Mouse (Mus musculus) liver, embryonic 11.5 days (tissue): Measurements from ENCODE around the gene Hist1h3e. TPM values are rescaled to one million over a fixed set of nuclear protein-coding genes. Genes with fewer than 3 reads are reported as not detected.
"Not testable (repeated sequence)": the region's sequence is repeated elsewhere in the genome, so short reads cannot be mapped to it uniquely, and the experiment has no call there.

Experiments
- ATAC-seq: fragments of 200-750 bp; cut with Nextera tagmentation; replicated peaks from 2 replicates; pipeline ENCODE4 v1.8.0; 2017; ENCODE audit warnings: moderate number of reproducible peaks, mild to moderate bottlenecking, moderate TSS enrichment, moderate library complexity; ENCODE audit not compliant: low FRiP score
- DNase-seq: peaks from one replicate; pipeline ENCODE4 v3.0.0-alpha.2; 2017; ENCODE audit warnings: low spot score
- H3K27ac ChIP-seq: fragments of 300-500 bp; sonication (generic); 2 replicates; pipeline ENCODE4 v1.5.1; 2014; ENCODE audit warnings: mild to moderate bottlenecking, low read depth, low read length, control low read depth
- H3K27me3 ChIP-seq: fragments of 300-500 bp; sonication (generic); replicated peaks from 2 replicates; pipeline ENCODE4 v1.6.1; 2014; ENCODE audit warnings: low read length, mixed read lengths; ENCODE audit not compliant: control insufficient read depth, insufficient read depth
- H3K36me3 ChIP-seq: fragments of 300-500 bp; sonication (generic); 2 replicates; pipeline ENCODE4 v1.6.1; 2014; ENCODE audit warnings: mild to moderate bottlenecking, low read length, moderate library complexity, mixed read lengths; ENCODE audit not compliant: control insufficient read depth, insufficient read depth
- H3K4me1 ChIP-seq: fragments of 300-500 bp; sonication (generic); replicated peaks from 2 replicates; pipeline ENCODE4 v1.6.1; 2014; ENCODE audit warnings: low read length, mixed read lengths; ENCODE audit not compliant: control insufficient read depth, insufficient read depth
- H3K4me2 ChIP-seq: fragments of 300-500 bp; sonication (generic); 2 replicates; pipeline ENCODE4 v1.6.1; 2014; ENCODE audit warnings: mild to moderate bottlenecking, control low read depth, moderate library complexity
- H3K4me3 ChIP-seq: fragments of 300-500 bp; sonication (generic); 2 replicates; pipeline ENCODE4 v1.5.1; 2014; ENCODE audit warnings: low read depth, low read length, control low read depth
- H3K9ac ChIP-seq: fragments of 300-500 bp; sonication (generic); 2 replicates; pipeline ENCODE4 v1.6.1; 2014; ENCODE audit warnings: low read depth, low read length, control low read depth
- H3K9me3 ChIP-seq: fragments of 300-500 bp; sonication (generic); 2 replicates; pipeline ENCODE4 v1.6.1; 2016; ENCODE audit warnings: low read length, inconsistent platforms, mixed read lengths; ENCODE audit not compliant: control insufficient read depth
- WGBS: fragments of 180-500 bp; shearing (Covaris S2); extraction: QIAGEN DNeasy Blood & Tissue Kit; methylation state at CpG from one replicate; pipeline ENCODE4 v1.1.7; 2014; 5-methylcytosine and 5-hydroxymethylcytosine counted together
- polyA plus RNA-seq: library from polyadenylated mRNA; unstranded; fragments of >200 nt; fragmentation: Nextera tagmentation; extraction: Ambion mirVana; gene quantifications from 2 replicates; pipeline ENCODE4 v1.2.1, GENCODE M21; 2014

The Hist1h3e gene
- polyA plus RNA-seq, 1 experiment from 2014 or later: 3.5 TPM

- H3K4me1 ChIP-seq: peaks cover 13% of the 10 kb centered on the region
- not testable (repeated sequence) for ATAC-seq, H3K27ac ChIP-seq, H3K9ac ChIP-seq, H3K4me3 ChIP-seq, DNase-seq, H3K9me3 ChIP-seq, H3K4me2 ChIP-seq, H3K36me3 ChIP-seq, H3K27me3 ChIP-seq
- 74% methylated on average over 1 of the region's 1 CpGs for WGBS
Observed at GRCm38 (mm10) chr13:23539821-23540220, 22.3 kb downstream of the Hist1h3e start.

- Histone ChIP-seq H3K4me1 (peaks cover 13% of the 10 kb centered on the region), H3K9me3 (no peaks in the 10 kb centered on the region), H3K4me3 (no peak overlapping the region), H3K27me3 (no peaks in the 10 kb centered on the region), H3K9ac (no peak overlapping the region), H3K4me2 (0 out of 2 replicates have a peak overlapping the region, but pooled peaks have one; percentile 10), H3K36me3 (no peaks in the 10 kb centered on the region), H3K27ac (peak overlapping the region; percentile 57)
- no peak for ATAC-seq
- WGBS: 68% methylated on average over 5 of the region's 5 CpGs
- no peak for DNase-seq
Observed at GRCm38 (mm10) chr13:23538249-23538648, 23.9 kb downstream of the Hist1h3e start.

- DNase-seq (no peak), ATAC-seq (no peak)
- peak overlapping the region; percentile 88 for H3K4me2 ChIP-seq
- H3K4me3 ChIP-seq: peak overlapping the region; percentile 65
- 75% methylated on average over 3 of the region's 3 CpGs for WGBS
- H3K27ac ChIP-seq: peak overlapping the region; percentile 100
- no peaks in the 10 kb centered on the region for H3K27me3 ChIP-seq
- no peaks in the 10 kb centered on the region for H3K36me3 ChIP-seq
- H3K4me1 ChIP-seq: peaks cover 20% of the 10 kb centered on the region
- H3K9me3 ChIP-seq: no peaks in the 10 kb centered on the region
- H3K9ac ChIP-seq: peak overlapping the region; percentile 0; the same call in 1 of the 2 replicates
Observed at GRCm38 (mm10) chr13:23537006-23537710, 25.0 kb downstream of the Hist1h3e start.

- no peak for DNase-seq
- Histone ChIP-seq H3K9ac (peak overlapping the region; percentile 75), H3K27ac (peak overlapping the region; percentile 100), H3K4me1 (peaks cover 20% of the 10 kb centered on the region), H3K36me3 (no peaks in the 10 kb centered on the region), H3K4me3 (peak overlapping the region; percentile 65), H3K27me3 (no peaks in the 10 kb centered on the region), H3K4me2 (peak overlapping the region; percentile 88), H3K9me3 (no peaks in the 10 kb centered on the region)
- no peak for ATAC-seq
- 21% methylated on average over 7 of the region's 7 CpGs for WGBS
Observed at GRCm38 (mm10) chr13:23536076-23536822, 25.9 kb downstream of the Hist1h3e start.

- H3K4me1 ChIP-seq: peaks cover 15% of the 10 kb centered on the region
- H3K27ac ChIP-seq: peak within 1 kb of the TSS; percentile 100
- WGBS: under 1% methylated on average over 45 of the region's 62 CpGs
Observed at GRCm38 (mm10) chr13:23535137-23536075, 26.8 kb downstream of the Hist1h3e start, which contains the start of gene Hist1h3g. Gene Hist1h3g, plus strand, starts transcription at chr13:23535422.

GRCm38 (mm10) chr13:23534368-23535131, 27.6 kb downstream of the Hist1h3e start:
- H3K9ac ChIP-seq: peak overlapping the region; percentile 94
- ATAC-seq (peak; percentile 26; the same call in 1 of the 2 replicates), DNase-seq (no peak)
- H3K27me3 ChIP-seq: no peaks in the 10 kb centered on the region
- under 1% methylated on average over 15 of the region's 15 CpGs for WGBS
- no peaks in the 10 kb centered on the region for H3K9me3 ChIP-seq
- H3K4me2 ChIP-seq: peak overlapping the region; percentile 88
- H3K27ac ChIP-seq: peak overlapping the region; percentile 100
- H3K36me3 ChIP-seq: no peaks in the 10 kb centered on the region
- peak overlapping the region; percentile 65 for H3K4me3 ChIP-seq
- H3K4me1 ChIP-seq: peaks cover 14% of the 10 kb centered on the region

More at GRCm38 (mm10) chr13:23535137-23536075, 26.8 kb downstream of the Hist1h3e start, which contains the start of gene Hist1h3g:
- H3K4me3 ChIP-seq: peak within 1 kb of the TSS; percentile 65
- peak; percentile 90 for DNase-seq
- peak; percentile 84 for ATAC-seq
- H3K9me3 ChIP-seq, H3K36me3 ChIP-seq, H3K27me3 ChIP-seq: not testable (repeated sequence)
- H3K9ac ChIP-seq: peak within 1 kb of the TSS; percentile 94
- H3K4me2 ChIP-seq: peak within 1 kb of the TSS; percentile 88

GRCm38 (mm10) chr13:23533560-23534367, 28.4 kb downstream of the Hist1h3e start, which contains the start of gene Hist1h2af:
Gene Hist1h2af, plus strand, starts transcription at chr13:23533906.
- H3K9ac ChIP-seq: peak within 1 kb of the TSS; percentile 94
- under 1% methylated on average over 21 of the region's 53 CpGs for WGBS

More at GRCm38 (mm10) chr13:23533560-23534367, 28.4 kb downstream of the Hist1h3e start, which contains the start of gene Hist1h2af:
- not testable (repeated sequence) for DNase-seq, H3K36me3 ChIP-seq, H3K9me3 ChIP-seq, H3K27me3 ChIP-seq
- H3K4me3 ChIP-seq: peak within 1 kb of the TSS; percentile 65
- H3K4me1 ChIP-seq: peaks cover 17% of the 10 kb centered on the region
- peak within 1 kb of the TSS; percentile 88 for H3K4me2 ChIP-seq
- ATAC-seq: peak; percentile 54
- H3K27ac ChIP-seq: peak within 1 kb of the TSS; percentile 100
